8 mouse cellular contexts compared by ENCODE assay signal in the genomic region with DNA sequence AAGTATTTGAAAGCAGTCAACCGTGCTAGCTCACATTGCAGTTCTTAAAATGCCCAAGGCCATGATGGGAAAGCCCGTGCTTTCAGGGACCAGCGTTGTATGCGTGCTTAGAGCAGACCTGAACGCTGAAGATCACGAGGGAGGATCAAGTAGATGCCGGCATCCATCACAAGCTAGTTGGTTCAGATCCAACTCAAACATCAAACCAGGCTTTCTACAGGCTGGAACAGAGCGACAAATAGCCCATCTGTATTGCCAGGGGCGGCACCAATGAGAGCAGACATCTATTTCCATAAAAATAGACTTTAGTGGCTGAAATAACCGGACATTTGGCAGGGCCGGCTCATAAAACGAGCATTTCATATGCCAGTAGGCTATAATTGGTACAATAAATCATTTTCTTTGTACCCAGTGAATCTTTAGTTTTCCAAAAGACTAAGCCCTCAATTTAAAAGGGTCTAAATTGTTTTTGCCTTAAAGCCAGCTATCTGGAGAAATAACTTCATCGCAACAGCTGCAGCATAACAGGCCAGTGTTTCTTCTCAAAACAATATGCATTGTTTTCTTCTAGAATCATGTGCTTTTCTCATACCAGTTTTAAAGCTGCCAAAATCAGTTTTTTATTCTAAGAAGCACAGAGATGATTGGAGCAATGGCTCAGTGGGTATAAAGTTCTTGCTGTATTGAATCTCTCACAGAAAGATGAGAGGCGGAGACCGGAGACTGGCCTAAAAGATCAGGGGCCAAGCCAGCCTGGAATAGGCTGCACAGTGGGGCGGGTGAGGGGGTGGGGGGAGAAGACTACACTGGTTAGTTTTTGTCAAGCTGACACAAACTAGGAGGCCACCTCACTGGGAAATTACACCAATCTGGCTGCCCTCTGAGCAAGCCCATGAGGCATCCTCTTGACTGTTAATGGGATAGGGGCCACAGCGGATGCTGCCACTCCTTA. TPM values are rescaled to one million over a fixed set of nuclear protein-coding genes. Genes with fewer than 3 reads are reported as not detected.
DNase-seq lines count a peak whose midpoint lies in the region; ATAC-seq and TF ChIP-seq lines count a peak whose summit lies in the region.

No protein-coding gene starts in this region.

- in situ Hi-C loops in CH12.LX (cut with MboI; ENCODE audit: low pct_ligation_motif_present, low pct_unique_long_range_greater_than_20kb, low sequenced_read_pairs): loop anchor here (10.0 kb wide), 1 partner anchor 284 kb away; no protein-coding TSS in a partner anchor

- 24% methylated on average over 17 of the region's 17 CpGs for WGBS in forebrain, embryonic 13.5 days
- WGBS in midbrain, embryonic 15.5 days: 33% methylated on average over 17 of the region's 17 CpGs

- H3K79me2 ChIP-seq in CH12.LX (replicated peaks; ENCODE audit: control insufficient read depth, extremely low read depth, insufficient read depth, poor library complexity, severe bottlenecking): no peaks in the 10 kb centered on the region

- no peak for TF ChIP-seq POLR2A in CH12.LX (IDR thresholded peaks at IDR 0.05; ENCODE audit: low read depth, low read length)

- no peaks in the 10 kb centered on the region for H3K36me3 ChIP-seq in CH12.LX (replicated peaks in 1 of 2; ENCODE audit: control insufficient read depth in 1 of 2, insufficient read depth in 1 of 2, low read length in 1 of 2)
- no peaks in the 10 kb centered on the region for H3K36me3 ChIP-seq in forebrain, embryonic 13.5 days (ENCODE audit: poor library complexity, severe bottlenecking)
- no peaks in the 10 kb centered on the region for H3K36me3 ChIP-seq in midbrain, embryonic 15.5 days (replicated peaks)

- no peak for TF ChIP-seq EP300 in CH12.LX (IDR thresholded peaks at IDR 0.05; ENCODE audit: low read length)

- no peak for TF ChIP-seq CTCF in CH12.LX (conservative IDR thresholded peaks at IDR 0.05 in 1 of 2, IDR thresholded peaks at IDR 0.05 in 1 of 2; ENCODE audit: low read depth in 2 of 2, low read length in 2 of 2)

- peaks cover 0 to 16% of the 10 kb centered on the region in 2 experiments; a peak in 2 of 4 replicates for H3K4me1 ChIP-seq in CH12.LX (ENCODE audit: control insufficient read depth in 1 of 2, insufficient read depth in 2 of 2)
- peaks cover 22% of the 10 kb centered on the region for H3K4me1 ChIP-seq in forebrain, embryonic 13.5 days
- H3K4me1 ChIP-seq in midbrain, embryonic 15.5 days: peaks cover 4% of the 10 kb centered on the region; the same call in 1 of the 2 replicates

- dilution Hi-C loops in CH12.LX (cut with MboI; ENCODE audit: extremely low pct_ligation_motif_present, extremely low pct_unique_long_range_greater_than_20kb, low sequenced_read_pairs): no loop called here

- peak; percentile 92 for ATAC-seq in forebrain, embryonic 13.5 days
- ATAC-seq in midbrain, embryonic 15.5 days (replicated peaks): peak; percentile 76
- ATAC-seq in inflammation-experienced regulatory T-cells, adult 6 months: no peak

- H3K4me3 ChIP-seq in CH12.LX (replicated peaks in 1 of 3; ENCODE audit: low read depth in 2 of 3, low read length in 2 of 3, poor library complexity in 1 of 3): peak overlapping the region; percentile 3 to 32 (median 3)
- H3K4me3 ChIP-seq in forebrain, embryonic 13.5 days: peak overlapping the region; percentile 29
- H3K4me3 ChIP-seq in midbrain, embryonic 15.5 days: peak overlapping the region; percentile 26

- no peak overlapping the region; the same call in 1 of the 2 replicates for H3K9ac ChIP-seq in CH12.LX (ENCODE audit: insufficient read depth, low read depth)
- H3K9ac ChIP-seq in forebrain, embryonic 13.5 days: 0 out of 2 replicates have a peak overlapping the region, but pooled peaks have one; percentile 1
- H3K9ac ChIP-seq in midbrain, embryonic 15.5 days: peak overlapping the region; percentile 21; the same call in 1 of the 2 replicates

- no peaks in the 10 kb centered on the region for H3K9me3 ChIP-seq in CH12.LX (replicated peaks; ENCODE audit: low read length)
- no peaks in the 10 kb centered on the region for H3K9me3 ChIP-seq in forebrain, embryonic 13.5 days (replicated peaks)
- H3K9me3 ChIP-seq in midbrain, embryonic 15.5 days: no peaks in the 10 kb centered on the region

- H3K4me2 ChIP-seq in CH12.LX (ENCODE audit: insufficient read depth, low read depth, poor library complexity, severe bottlenecking): peak overlapping the region; percentile 45
- H3K4me2 ChIP-seq in forebrain, embryonic 13.5 days: peak overlapping the region; percentile 59
- peak overlapping the region; percentile 45 for H3K4me2 ChIP-seq in midbrain, embryonic 15.5 days

- no peak for TF ChIP-seq RAD21 in CH12.LX (IDR thresholded peaks at IDR 0.05; ENCODE audit: low read depth, low read length)

- H3K27me3 ChIP-seq in CH12.LX (replicated peaks): no peaks in the 10 kb centered on the region
- 0 out of 2 replicates have a peak, but pooled peaks cover 3% of the 10 kb centered on the region for H3K27me3 ChIP-seq in forebrain, embryonic 13.5 days
- no peaks in the 10 kb centered on the region; the same call in 1 of the 2 replicates for H3K27me3 ChIP-seq in midbrain, embryonic 15.5 days (replicated peaks)

- peak; percentile 90 for DNase-seq in heart, adult 11 months
- DNase-seq in heart, postnatal 4 days: no peak
- DNase-seq in CH12.LX (ENCODE audit: extremely low read depth): no peak
- DNase-seq in layer of hippocampus, adult 8-10 months (ENCODE audit: low spot score in 2 of 2): peak; percentile 57 to 59
- DNase-seq in cerebellum, adult 9-11 months: no peak

- H3K27ac ChIP-seq in CH12.LX (ENCODE audit: insufficient read depth, low read depth): no peak overlapping the region
- H3K27ac ChIP-seq in forebrain, embryonic 13.5 days: peak overlapping the region; percentile 76
- H3K27ac ChIP-seq in midbrain, embryonic 15.5 days: peak overlapping the region; percentile 10; the same call in 1 of the 2 replicates

TF ChIP-seq in CH12.LX, 34 proteins besides CTCF, POLR2A, EP300 and RAD21:
- no peak for TF ChIP-seq SIN3A (IDR thresholded peaks at IDR 0.05; ENCODE audit: low read length)
- TF ChIP-seq CHD2 (IDR thresholded peaks at IDR 0.05; ENCODE audit: low read length): no peak
- no peak for TF ChIP-seq ZMIZ1 (IDR thresholded peaks at IDR 0.05; ENCODE audit: low read depth, low read length)
- TF ChIP-seq RCOR1 (conservative IDR thresholded peaks at IDR 0.05; ENCODE audit: low read depth, low read length): no peak
- TF ChIP-seq ZKSCAN1 (IDR thresholded peaks at IDR 0.05; ENCODE audit: borderline replicate concordance, low read depth, low read length): no peak
- TF ChIP-seq NRF1 (IDR thresholded peaks at IDR 0.05; ENCODE audit: low read depth, low read length): no peak
- TF ChIP-seq MEF2A (IDR thresholded peaks at IDR 0.05; ENCODE audit: borderline replicate concordance, low read depth, low read length): no peak
- TF ChIP-seq USF1 (IDR thresholded peaks at IDR 0.05; ENCODE audit: low read depth, low read length): no peak
- no peak for TF ChIP-seq KAT2A (IDR thresholded peaks at IDR 0.05; ENCODE audit: insufficient replicate concordance, low read length)
- TF ChIP-seq MAZ (IDR thresholded peaks at IDR 0.05; ENCODE audit: low read depth, low read length): no peak
- no peak for TF ChIP-seq SMC3 (IDR thresholded peaks at IDR 0.05; ENCODE audit: low read depth, low read length)
- TF ChIP-seq USF2 (conservative IDR thresholded peaks at IDR 0.05; ENCODE audit: low read depth, low read length): no peak
- TF ChIP-seq GABPA (IDR thresholded peaks at IDR 0.05; ENCODE audit: insufficient replicate concordance, low read depth, low read length): no peak
- no peak for TF ChIP-seq ZC3H11A (IDR thresholded peaks at IDR 0.05; ENCODE audit: low read depth, low read length)
- no peak for TF ChIP-seq POLR2AphosphoS2 (IDR thresholded peaks at IDR 0.05; ENCODE audit: low read depth, low read length)
- no peak for TF ChIP-seq BHLHE40 (IDR thresholded peaks at IDR 0.05; ENCODE audit: low read depth, low read length)
- TF ChIP-seq HCFC1 (IDR thresholded peaks at IDR 0.05; ENCODE audit: low read depth, low read length): no peak
- TF ChIP-seq UBTF (IDR thresholded peaks at IDR 0.05; ENCODE audit: low read depth, low read length): no peak
- TF ChIP-seq E2F4 (IDR thresholded peaks at IDR 0.05; ENCODE audit: insufficient replicate concordance, low read depth, low read length): no peak
- TF ChIP-seq ELF1 (IDR thresholded peaks at IDR 0.05; ENCODE audit: low read depth, low read length): no peak

RNA-seq across cellular contexts. Expression of a gene that starts 14.9 kb away (rescaled TPM):
- 10 to 100 TPM; 20.6 to 21.3 TPM for total RNA-seq in heart, postnatal 4 days (2021)
- total RNA-seq in CH12.LX (2012; rRNA removed) (0.13 and 0.21 TPM in 2 replicates), CH12.LX (2014; rRNA removed) (0.38 and 0.40 TPM in 2 replicates)
- 0.37 and 0.40 TPM in 2 replicates for polyA plus RNA-seq in CH12.LX (2012; ENCODE audit: insufficient read length, low read depth)
- polyA plus RNA-seq in forebrain, embryonic 13.5 days (2015; fragmentation: Nextera tagmentation; extraction: Ambion mirVana): 8.9 and 9.4 TPM in 2 replicates
- total RNA-seq in layer of hippocampus, adult 8-10 months (2022): 10 to 100 TPM; 57.6 to 59.7 (median 59.3) TPM
- 17.7 and 18.0 TPM in 2 replicates for polyA plus RNA-seq in midbrain, embryonic 15.5 days (2015; fragmentation: Nextera tagmentation; extraction: Ambion mirVana)
- polyA plus RNA-seq in inflammation-experienced regulatory T-cells, adult 6 months (2017; shearing (Covaris generic)): 1 to 10 TPM; 1.9 to 2.4 (median 2.1) TPM

Comparison
In these comparisons a context has a peak if more than half of its experiments do, and no peak if none do; other contexts are left out.
1. DNase-seq: peak in heart, adult 11 months (single experiment) and layer of hippocampus, adult 8-10 months (2 of 2); none in heart, postnatal 4 days (single experiment), CH12.LX (single experiment) and cerebellum, adult 9-11 months (single experiment).
2. Peak in every context shown above with its lines, with median percentiles within 50 percentile points of each other: H3K4me2 ChIP-seq and H3K4me3 ChIP-seq.